Mouse (Mus musculus) cerebellum, adult 2 months (tissue): ENCODE measurements around the gene Lctl. TPM values are rescaled to one million over a fixed set of nuclear protein-coding genes. Genes with fewer than 3 reads are reported as not detected.
"Not testable (repeated sequence)": the region's sequence is repeated elsewhere in the genome, so short reads cannot be mapped to it uniquely, and the experiment has no call there.

Experiments used
- DNase-seq, 2 experiments: peaks; one replicate each; pipeline ENCODE4 v3.0.0; 2021
- H3K27ac ChIP-seq: fragments of 200-500 bp; 2 replicates; pipeline ENCODE4 v1.5.1; 2012; ENCODE audit warnings: low read length, control low read depth, inconsistent platforms; ENCODE audit not compliant: insufficient read depth
- H3K27me3 ChIP-seq: fragments of 200-500 bp; 2 replicates; pipeline ENCODE4 v1.6.1; 2012; ENCODE audit warnings: inconsistent platforms, mild to moderate bottlenecking, low read length, moderate library complexity; ENCODE audit not compliant: control insufficient read depth, insufficient read depth
- H3K4me1 ChIP-seq: fragments of 200-500 bp; 2 replicates; pipeline ENCODE4 v1.6.1; 2011; ENCODE audit warnings: low read length; ENCODE audit not compliant: control insufficient read depth, insufficient read depth
- H3K4me3 ChIP-seq: fragments of 200-500 bp; replicated peaks from 2 replicates; pipeline ENCODE3; 2011; ENCODE audit warnings: mild to moderate bottlenecking, low read depth, low read length, control low read depth; ENCODE audit not compliant: insufficient read depth
- CTCF ChIP-seq: fragments of 200-500 bp; IDR thresholded peaks from 2 replicates; pipeline ENCODE4 v1.5.1; 2011; ENCODE audit warnings: low read depth, mild to moderate bottlenecking, control low read depth, low read length, moderate library complexity, borderline replicate concordance; ENCODE audit not compliant: insufficient read depth
- POLR2A ChIP-seq: fragments of 200-500 bp; IDR thresholded peaks from 2 replicates; pipeline ENCODE4 v1.6.1; 2011; ENCODE audit warnings: low read length, control low read depth, borderline replicate concordance; ENCODE audit not compliant: insufficient read depth
- WGBS: fragments of 180-500 bp; shearing (Covaris S2); methylation state at CpG from one replicate; pipeline ENCODE4 v1.1.7; 2018; 5-methylcytosine and 5-hydroxymethylcytosine counted together
- polyA plus RNA-seq: library from polyadenylated mRNA; depleted of rRNA; stranded (reverse); fragments of >200 nt; gene quantifications from 2 replicates; pipeline ENCODE4 v1.2.3, GENCODE M21; 2012; rRNA removed

Lctl gene
- polyA plus RNA-seq, 1 experiment, result 0.38 TPM

GRCm38 (mm10) chr9:64175378-64175777, 58.4 kb downstream of the Lctl start:
- H3K27ac ChIP-seq, result no peak overlapping the region
- no peaks in the 10 kb centered on the region for H3K27me3 ChIP-seq
- H3K4me3 ChIP-seq, result no peak overlapping the region
- H3K4me1 ChIP-seq, result peaks cover 8% of the 10 kb centered on the region; the same call in 1 of the 2 replicates
- 33% methylated on average over 11 of the region's 11 CpGs for WGBS
- TF ChIP-seq CTCF (no peak), POLR2A (no peak)
- no peak for DNase-seq

DNA sequence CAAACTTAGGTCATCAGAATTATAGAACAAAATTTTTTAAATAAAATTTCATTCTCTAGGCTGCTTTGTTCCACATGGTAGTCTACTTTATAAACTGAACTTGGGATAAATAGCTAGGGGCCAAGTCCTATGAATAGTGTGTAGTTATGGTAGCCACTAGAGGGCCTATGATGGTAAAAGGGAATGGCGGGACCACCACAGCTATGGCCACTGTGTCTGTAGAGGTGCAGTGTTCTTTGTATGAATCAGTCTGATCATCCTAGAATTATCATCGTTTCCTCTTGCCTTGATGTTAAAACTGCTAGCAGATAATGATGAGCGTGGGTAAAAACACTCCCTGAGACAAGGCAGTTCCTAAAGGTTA, 61.6 kb downstream of the Lctl start:
- no peaks in the 10 kb centered on the region for H3K27me3 ChIP-seq
- TF ChIP-seq POLR2A (no peak), CTCF (peak; percentile 19; the same call in 1 of the 2 replicates)
- H3K27ac ChIP-seq, result no peak overlapping the region; the same call in 1 of the 2 replicates
- DNase-seq, result peak in 1 of 2 experiments; percentile 22
- H3K4me1 ChIP-seq, result peaks cover 8% of the 10 kb centered on the region; the same call in 1 of the 2 replicates
- 32% methylated on average over 3 of the region's 3 CpGs for WGBS
- peak overlapping the region; percentile 99 for H3K4me3 ChIP-seq

DNA sequence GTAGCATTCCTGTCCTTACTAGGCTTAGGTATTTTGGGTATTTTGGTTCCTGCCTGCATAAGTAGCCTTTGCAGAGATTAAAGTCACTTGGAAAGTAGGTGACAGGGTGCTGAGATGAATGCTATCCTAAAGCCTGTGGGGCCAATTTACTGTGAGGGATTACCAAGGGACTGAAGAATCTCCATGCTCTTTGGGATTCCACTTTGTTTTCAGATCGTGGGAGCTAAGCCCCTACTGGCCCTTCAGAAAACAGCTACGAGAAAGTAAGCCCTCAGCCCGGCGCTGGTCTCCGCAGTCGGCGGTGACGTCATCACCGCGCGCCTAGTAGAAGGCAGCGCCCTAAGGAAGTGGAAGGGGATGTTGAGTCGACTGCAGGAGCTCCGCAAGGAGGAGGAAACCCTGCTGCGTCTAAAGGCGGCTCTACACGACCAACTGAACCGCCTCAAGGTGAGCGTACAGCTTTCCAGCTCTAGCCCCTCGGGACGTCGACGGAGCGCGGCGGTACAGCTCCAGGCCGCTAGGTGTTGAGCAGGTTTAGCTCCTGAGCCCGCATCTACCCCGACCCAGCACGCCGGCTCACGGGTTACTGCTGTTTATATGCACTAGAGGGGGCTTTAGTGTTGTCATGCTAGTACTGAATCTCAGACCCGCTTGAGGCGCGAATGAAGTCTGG, 62.2 kb downstream of the Lctl start, which contains the start of gene Snapc5:
Gene Snapc5 (plus strand): TSS at position 301 of the 673 bp plus-strand sequence.
- Histone ChIP-seq H3K4me3 (peak within 1 kb of the TSS; percentile 99), H3K27me3 (no peaks in the 10 kb centered on the region), H3K27ac (peak within 1 kb of the TSS; percentile 34), H3K4me1 (peaks cover 8% of the 10 kb centered on the region; the same call in 1 of the 2 replicates)
- under 1% methylated on average over 35 of the region's 35 CpGs for whole genome bisulfite sequencing
- peak; percentile 88 to 89 for DNase-seq
- TF ChIP-seq POLR2A, result peak; percentile 87
- peak; percentile 38; the same call in 1 of the 2 replicates for TF ChIP-seq CTCF

- not testable (repeated sequence) for DNase-seq, H3K4me1 ChIP-seq, H3K27me3 ChIP-seq, H3K27ac ChIP-seq, H3K4me3 ChIP-seq
- 88% methylated on average over 5 of the region's 5 CpGs for WGBS
These were observed 66.3 kb downstream of the Lctl start for GRCm38 (mm10) chr9:64183295-64183694.

GRCm38 (mm10) chr9:64184166-64184840, 67.4 kb downstream of the Lctl start:
- TF ChIP-seq POLR2A, result no peak
- no peak for TF ChIP-seq CTCF
- Histone ChIP-seq H3K4me1 (peaks cover 4% of the 10 kb centered on the region; the same call in 1 of the 2 replicates), H3K27ac (no peak overlapping the region), H3K4me3 (no peak overlapping the region), H3K27me3 (no peaks in the 10 kb centered on the region)
- WGBS, result 93% methylated on average over 5 of the region's 5 CpGs
- no peak for DNase-seq

Other genes starting within 250 kb of the Lctl start
- gene Smad6, start 95.1 kb upstream of the Lctl start, polyA plus RNA-seq, result 2.0 and 2.4 TPM in 2 replicates
- gene Zwilch, start 56.0 kb downstream of the Lctl start, polyA plus RNA-seq, result 3.1 and 3.7 TPM in 2 replicates
- 448 and 489 TPM in 2 replicates for gene Rpl4, start 56.2 kb downstream of the Lctl start, polyA plus RNA-seq
- 32.3 and 33.6 TPM in 2 replicates for gene Snapc5, start 62.1 kb downstream of the Lctl start, polyA plus RNA-seq
- gene Uchl4, start 118.1 kb downstream of the Lctl start, polyA plus RNA-seq, result 0.11 and 0.13 TPM in 2 replicates
- 109 and 119 TPM in 2 replicates for gene Map2k1, start 136.5 kb downstream of the Lctl start, polyA plus RNA-seq
- gene Tipin, start 164.4 kb downstream of the Lctl start, polyA plus RNA-seq, result 40.8 and 44.6 TPM in 2 replicates
- 41.7 and 43.0 TPM in 2 replicates for gene Dis3l, start 224.1 kb downstream of the Lctl start, polyA plus RNA-seq